Mouse (Mus musculus): ENCODE data around the gene Plekhg2.

The Plekhg2 gene

GRCm38 (mm10) chr7:28338108-28338998 is 34.0 kb downstream of the Plekhg2 start, which contains the start of gene Supt5:
Supt5 (minus strand) TSS chr7:28338746.
- DNase-seq (ENCODE audit: extremely low read depth, insufficient read length, low spot score), result peak; percentile 91

GRCm38 (mm10) chr7:28335471-28335870 is 36.9 kb downstream of the Plekhg2 start:
- no peak for DNase-seq (ENCODE audit: extremely low read depth, insufficient read length, low spot score)

GRCm38 (mm10) chr7:28334534-28334933 is 37.9 kb downstream of the Plekhg2 start:
- DNase-seq (ENCODE audit: extremely low read depth, insufficient read length, low spot score), result no peak

- no peak for DNase-seq (ENCODE audit: extremely low read depth, insufficient read length, low spot score)
Observed at GRCm38 (mm10) chr7:28328260-28328659, 44.1 kb downstream of the Plekhg2 start.

- no peak for DNase-seq (ENCODE audit: extremely low read depth, insufficient read length, low spot score)
Observed at GRCm38 (mm10) chr7:28326457-28326856, 45.9 kb downstream of the Plekhg2 start.

- no peak for DNase-seq (ENCODE audit: extremely low read depth, insufficient read length, low spot score)
Observed at GRCm38 (mm10) chr7:28325293-28325692, 47.1 kb downstream of the Plekhg2 start.

GRCm38 (mm10) chr7:28321974-28322720 is 50.3 kb downstream of the Plekhg2 start:
- DNase-seq (ENCODE audit: extremely low read depth, insufficient read length, low spot score), result no peak

- DNase-seq (ENCODE audit: extremely low read depth, insufficient read length, low spot score), result no peak
Observed at GRCm38 (mm10) chr7:28318714-28319113, 53.7 kb downstream of the Plekhg2 start.

- DNase-seq (ENCODE audit: extremely low read depth, insufficient read length, low spot score), result no peak
Observed at GRCm38 (mm10) chr7:28318036-28318435, 54.4 kb downstream of the Plekhg2 start.

- peak; percentile 95 for DNase-seq (ENCODE audit: extremely low read depth, insufficient read length, low spot score)
Observed at GRCm38 (mm10) chr7:28311926-28312543, 60.4 kb downstream of the Plekhg2 start, which contains the start of gene Timm50. Timm50 (minus strand) TSS chr7:28312072.

- DNase-seq (ENCODE audit: extremely low read depth, insufficient read length, low spot score), result peak; percentile 28
Observed at GRCm38 (mm10) chr7:28311151-28311925, 61.1 kb downstream of the Plekhg2 start.

GRCm38 (mm10) chr7:28309737-28310136 is 62.7 kb downstream of the Plekhg2 start:
- no peak for DNase-seq (ENCODE audit: extremely low read depth, insufficient read length, low spot score)

Measured in 3134 (cell line).